Mouse (Mus musculus): ENCODE data around the gene Dtx3.
"Not testable (repeated sequence)": the region's sequence is repeated elsewhere in the genome, so short reads cannot be mapped to it uniquely, and the experiment has no call there.

Gene Dtx3

DNA sequence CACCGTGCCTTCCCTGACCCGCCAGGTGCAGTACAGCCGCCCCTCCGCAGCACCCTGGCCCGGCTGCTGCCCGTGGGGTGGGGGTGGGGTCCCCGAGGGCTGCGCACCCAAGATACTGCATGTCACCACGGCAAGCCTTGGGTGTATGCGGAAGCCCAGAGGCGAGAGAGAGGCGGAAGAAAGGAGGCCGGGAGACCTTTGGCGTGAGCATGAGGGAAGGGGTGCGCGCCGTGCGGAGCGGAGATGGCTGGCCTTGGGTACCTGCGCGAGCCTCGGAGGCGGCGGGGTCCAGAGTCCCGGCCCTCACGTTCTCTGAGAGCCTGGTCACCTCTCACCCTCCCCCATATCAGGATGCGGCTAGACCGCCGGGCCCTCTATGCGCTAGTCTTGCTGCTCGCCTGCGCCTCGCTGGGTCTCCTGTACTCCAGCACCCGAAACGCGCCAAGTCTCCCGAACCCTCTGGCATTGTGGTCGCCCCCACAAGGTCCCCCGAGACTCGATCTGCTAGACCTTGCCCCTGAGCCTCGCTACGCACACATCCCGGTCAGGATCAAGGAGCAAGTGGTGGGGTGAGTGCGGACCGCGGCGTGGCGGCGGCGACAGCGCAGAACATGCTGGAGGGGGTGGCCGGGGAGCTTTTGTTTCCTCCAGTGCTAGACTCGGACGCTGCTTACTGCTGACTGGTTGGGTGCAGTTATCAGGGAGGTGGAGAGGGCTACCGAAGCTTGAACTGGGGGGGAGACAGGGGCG, 29.7 kb downstream of the Dtx3 start:
- no peak for DNase-seq (ENCODE audit: low spot score)

DNA sequence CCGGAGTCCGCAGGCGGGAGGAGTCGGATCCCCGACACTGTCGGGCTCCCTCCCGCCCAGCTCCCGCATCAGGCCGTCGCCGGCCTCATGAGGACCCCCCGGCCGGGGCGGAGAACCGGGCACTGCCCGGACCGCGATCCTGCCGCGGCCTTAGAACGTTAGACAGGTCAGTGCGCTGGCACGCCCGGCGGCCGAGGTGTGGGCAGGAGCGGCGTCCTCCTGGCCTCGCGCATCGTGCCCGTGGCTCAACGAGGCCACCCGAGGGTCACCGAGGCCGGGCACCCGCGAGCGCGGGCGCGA, 30.2 kb downstream of the Dtx3 start:
- DNase-seq (ENCODE audit: low spot score): no peak

DNA sequence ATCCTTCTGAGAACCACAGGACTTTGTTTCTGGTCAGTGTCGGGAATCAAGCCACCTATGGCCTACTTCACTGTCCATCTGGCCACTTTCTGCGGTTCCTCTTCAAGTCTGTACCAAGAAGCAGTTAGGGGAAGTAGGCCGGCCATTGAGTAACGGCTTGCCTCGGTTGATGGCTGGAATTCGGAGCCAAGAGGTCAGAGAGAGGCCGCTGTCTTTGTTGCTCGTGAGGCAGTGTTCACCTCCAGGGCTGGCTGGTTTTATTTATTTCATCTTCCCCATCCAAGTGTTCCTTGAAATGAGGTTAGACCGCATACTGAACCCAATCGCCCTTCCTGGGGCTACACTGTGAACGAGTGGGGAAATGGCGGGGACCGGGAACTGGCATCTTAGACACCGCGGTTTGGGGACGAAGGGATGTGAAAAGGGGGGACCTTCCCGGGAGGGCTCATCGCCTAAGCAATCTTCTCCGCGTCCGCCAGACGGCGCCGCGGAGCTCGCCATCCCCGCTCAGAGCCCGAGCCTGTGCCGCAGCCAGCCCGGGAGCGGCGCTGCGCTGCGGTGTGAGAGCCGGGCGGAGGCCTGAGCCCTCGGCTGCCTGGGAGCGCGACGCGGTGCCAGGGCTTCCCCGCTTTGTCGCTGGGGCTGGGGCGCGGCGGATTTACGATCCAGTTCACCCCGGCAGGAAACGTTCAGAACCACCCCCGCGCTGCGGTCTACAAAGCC, 30.7 kb downstream of the Dtx3 start, which contains the start of gene B4galnt1:
TSS of gene B4galnt1 (plus strand) at position 595 of the 723 bp plus-strand sequence.
- DNase-seq (ENCODE audit: low spot score): peak; percentile 73

DNA sequence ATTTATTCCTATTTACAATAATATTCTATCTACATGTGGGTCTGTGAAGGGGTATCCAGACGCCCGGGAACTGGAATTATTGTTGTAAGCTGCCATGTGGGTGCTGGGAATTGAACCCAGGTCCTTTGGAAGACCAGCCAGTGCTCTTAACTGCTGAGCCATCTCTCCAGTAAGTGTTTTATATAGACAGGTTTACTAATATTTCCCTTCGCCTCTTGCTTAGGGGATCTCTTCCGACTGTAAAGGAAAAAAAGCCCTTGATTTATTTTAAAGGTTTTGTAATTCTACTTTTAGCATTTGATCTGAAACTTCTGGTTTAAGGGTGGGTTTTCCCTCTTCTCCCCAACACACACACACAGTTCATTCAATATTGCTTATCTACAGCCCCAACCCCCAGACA, 31.3 kb downstream of the Dtx3 start:
- no peak for DNase-seq (ENCODE audit: low spot score)

DNA sequence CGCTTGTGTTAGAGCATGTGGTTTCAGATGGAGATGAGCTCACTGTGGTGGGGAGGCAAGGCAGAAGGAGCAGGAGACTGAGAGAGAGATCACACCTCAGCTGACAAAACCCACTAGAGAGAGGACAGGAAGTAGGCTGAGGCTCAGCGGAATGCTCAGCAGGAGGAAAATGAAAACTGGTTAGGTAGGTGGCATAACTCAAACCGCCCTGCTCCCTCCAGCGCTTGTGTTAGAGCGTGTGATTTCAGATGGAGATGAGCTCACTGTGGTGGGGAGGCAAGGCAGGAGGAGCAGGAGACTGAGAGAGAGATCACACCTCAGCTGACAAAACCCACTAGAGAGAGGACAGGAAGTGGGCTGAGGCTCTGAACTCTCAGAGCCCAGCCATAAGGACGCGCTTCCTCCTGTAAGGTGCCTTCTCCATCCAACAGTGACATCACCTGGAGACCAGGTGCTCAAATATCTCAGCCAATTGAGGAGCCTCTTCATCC, 32.7 kb downstream of the Dtx3 start:
- not testable (repeated sequence) for DNase-seq (ENCODE audit: low spot score)

DNA sequence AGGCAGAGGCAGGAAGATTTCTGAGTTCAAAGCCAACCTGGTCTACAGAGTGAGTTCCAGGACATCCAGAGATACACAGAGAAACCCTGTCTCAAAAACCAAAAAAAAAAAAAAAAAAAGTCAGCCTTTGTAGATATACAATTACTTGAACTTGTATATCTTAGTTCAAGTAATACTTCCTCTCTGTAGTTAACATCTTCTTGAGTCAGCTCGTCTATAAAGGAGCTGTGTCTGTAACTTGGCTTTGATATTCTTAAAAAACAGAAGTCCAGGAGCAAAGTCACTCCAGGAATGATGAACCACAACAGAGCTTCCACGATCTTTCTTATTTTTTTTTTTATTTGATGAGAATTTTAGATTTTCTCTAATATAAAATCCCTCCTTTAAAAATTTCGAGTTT, 34.8 kb downstream of the Dtx3 start:
- DNase-seq (ENCODE audit: low spot score): no peak

DNA sequence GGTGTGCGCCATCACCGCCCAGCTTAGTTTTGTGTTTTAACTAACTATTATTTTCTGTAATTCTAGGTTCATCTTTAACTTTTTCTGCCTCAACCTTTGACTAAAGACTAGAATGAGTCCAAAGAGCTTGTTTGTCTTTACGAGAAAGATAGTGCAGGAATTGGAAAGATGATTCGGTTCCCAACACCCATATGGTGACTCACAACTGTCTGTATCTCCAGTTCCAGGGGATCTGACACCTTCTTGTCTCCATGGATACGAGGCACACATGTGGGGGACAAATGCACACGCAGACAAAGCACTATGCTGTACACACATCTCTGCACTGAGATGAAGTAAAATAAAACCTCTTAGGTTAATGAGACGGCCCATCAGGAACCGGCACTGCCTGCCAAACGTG, 35.4 kb downstream of the Dtx3 start:
- DNase-seq (ENCODE audit: low spot score): no peak

DNA sequence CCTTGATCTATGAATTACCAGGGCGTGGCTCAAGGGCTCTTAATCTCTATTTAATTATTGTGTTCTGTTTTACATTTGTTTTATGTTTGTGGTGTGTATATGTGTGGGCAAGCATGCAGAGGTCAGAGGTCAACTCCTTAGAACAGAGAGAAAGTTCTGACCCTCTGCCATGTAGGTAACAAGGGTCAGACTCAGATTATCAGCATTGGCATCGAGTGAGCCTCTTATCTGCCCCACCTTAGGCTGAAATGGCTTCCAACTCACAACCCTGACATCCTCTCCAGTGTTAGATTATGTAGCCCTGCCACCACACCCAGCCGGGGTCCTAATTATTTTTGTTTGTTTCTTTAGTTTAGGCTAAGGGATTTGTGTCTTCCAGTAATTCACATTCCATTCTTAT, 37.1 kb downstream of the Dtx3 start:
- DNase-seq (ENCODE audit: low spot score): no peak

DNA sequence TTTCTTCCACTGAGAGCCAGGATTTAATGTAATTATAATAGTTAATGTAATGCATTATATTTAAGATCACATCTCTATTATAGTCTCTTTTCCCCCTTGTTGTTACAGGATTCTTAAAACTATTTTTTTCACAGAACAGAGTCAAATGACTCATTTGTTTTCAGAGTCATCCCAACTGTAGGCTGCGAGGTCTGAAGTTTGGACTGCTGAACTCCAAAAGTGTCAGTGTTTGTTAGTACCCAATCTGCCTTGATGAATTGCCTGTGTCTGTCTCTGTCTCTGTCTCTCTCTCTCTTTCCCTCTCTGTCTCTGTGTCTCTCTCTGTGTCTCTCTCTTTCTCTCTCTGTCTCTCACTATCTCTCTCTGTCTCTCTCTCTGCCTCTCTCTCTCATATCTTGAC, 39.0 kb downstream of the Dtx3 start:
- no peak for DNase-seq (ENCODE audit: low spot score)

DNA sequence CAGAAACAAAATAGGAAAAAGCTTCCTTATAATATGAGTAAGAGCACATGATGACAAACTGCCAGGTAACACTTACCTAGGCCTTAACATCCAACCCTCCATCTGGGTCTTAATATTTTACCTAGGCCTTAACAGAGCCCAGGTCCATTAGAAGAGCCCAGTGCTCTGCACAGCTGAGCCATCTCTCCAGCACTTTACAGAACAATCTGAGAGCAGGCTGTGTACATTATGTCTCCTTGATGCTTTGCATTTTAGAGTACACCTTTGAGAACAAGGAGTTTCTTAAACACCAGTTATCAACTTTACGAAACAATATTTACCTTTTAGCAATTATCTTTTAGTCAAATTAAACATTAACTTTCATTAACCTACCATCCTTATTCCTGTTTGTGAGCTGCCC, 39.4 kb downstream of the Dtx3 start:
- no peak for DNase-seq (ENCODE audit: low spot score)

DNA sequence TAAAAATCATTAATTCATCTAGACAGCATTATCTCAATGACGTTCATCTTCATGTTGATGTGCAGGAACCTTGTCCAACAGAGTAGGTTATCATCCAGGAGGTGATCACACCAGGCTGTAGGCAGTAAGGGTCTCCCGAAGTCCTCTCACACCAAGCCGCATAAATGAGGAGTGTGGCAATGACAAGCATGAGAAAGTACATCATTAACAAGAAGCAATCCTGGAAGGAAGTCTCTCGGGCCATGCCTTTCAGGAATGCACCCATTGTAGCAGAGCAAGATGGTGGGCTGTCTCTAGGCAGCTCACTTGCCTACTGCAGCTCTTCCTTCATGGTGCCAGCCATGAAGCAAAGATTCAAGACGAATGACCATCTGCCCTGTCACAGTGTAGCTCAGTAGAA, 40.9 kb downstream of the Dtx3 start:
- DNase-seq (ENCODE audit: low spot score): no peak

DNA sequence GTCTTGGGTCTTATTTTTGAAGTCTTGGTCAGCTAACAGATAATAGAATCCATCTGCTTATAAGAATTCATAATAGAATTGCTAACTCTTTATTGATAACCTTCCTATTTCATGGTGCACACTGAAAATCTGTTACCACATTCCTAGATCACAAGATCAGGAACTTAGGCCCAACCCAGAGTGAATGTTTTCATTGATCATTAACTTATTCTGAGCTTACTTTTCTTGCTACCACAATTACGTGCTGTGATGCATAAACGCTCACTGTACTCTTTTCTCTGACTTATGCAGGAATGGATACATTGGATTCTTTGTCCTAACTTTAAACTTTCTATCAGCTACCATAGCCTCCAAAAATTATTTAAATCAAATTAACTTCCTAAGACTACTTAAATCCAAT, 41.3 kb downstream of the Dtx3 start:
- no peak for DNase-seq (ENCODE audit: low spot score)

DNA sequence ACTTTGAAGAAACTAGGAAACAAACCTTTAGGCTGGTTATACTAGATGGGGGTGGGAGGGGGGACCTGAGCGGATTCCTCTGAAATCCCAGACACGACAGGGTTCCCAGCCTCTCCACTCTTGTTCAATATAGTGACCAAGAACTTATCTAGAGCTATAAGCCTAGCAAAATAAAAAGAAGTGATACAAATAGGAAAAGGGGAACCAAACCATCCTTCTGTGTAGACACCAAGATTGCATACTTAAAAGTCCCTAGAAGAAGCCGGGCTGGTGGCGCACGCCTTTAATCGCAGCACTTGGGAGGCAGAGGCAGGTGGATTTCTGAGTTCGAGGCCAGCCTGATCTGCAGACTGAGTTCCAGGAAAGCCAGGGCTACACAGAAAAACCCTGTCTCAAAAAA, 42.2 kb downstream of the Dtx3 start:
- no peak for DNase-seq (ENCODE audit: low spot score)

DNA sequence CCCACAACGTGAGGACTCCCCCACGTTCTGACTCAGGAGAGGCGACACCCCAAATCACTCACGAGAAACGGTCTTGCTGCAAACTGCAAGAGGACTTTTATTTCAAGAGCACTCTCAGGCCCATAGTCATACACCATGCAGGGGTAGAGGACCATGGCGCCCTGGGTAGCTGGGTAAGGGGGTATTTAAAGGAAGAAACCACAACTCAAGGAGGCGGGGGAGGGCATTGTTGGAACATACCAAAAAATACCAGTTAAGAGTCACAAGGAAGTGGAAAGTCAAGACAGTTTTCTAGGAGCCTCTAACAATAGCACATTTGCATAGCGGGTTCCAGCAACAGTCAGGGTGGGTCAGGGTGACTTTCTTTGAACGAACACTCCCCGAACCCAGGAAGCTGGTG, 43.0 kb downstream of the Dtx3 start:
- DNase-seq (ENCODE audit: low spot score): not testable (repeated sequence)

DNA sequence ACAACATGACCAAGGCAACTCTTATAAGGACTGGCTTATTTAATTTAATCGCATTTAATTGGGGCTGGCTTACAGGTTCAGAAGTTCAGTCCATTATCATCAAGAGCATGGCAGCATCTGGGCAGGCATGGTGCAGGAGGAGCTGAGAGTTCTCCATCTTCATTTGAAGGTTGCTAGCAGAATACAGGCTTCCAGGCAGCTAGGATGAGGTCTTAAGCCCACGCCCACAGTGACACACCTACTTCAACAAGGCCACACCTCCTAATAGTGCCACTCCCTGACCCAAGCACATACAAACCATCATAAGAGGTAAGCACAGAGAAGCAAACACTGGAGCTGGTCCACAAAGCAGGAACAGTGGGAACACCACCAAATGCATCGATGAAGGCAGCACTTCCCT, 44.3 kb downstream of the Dtx3 start:
- not testable (repeated sequence) for DNase-seq (ENCODE audit: low spot score)

DNA sequence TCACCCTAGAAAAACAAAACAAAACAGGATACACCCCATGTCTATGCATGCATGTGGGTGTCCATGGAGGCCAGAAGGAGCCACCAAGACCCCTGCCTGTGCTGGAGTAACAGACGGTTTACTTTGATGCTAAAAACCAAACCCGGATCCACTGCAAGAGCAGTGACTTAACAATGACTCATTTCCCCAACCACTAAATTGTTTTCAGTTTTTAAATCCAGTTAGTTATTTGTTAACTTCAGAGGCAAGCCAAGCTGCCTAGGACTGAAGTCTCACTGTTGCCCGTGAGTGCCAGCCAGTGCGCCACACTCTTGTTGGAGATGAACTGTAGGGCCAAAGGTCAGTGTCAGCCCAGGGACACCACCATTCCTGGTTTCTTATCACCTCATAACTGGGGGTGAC, 45.1 kb downstream of the Dtx3 start:
- DNase-seq (ENCODE audit: low spot score): no peak

DNA sequence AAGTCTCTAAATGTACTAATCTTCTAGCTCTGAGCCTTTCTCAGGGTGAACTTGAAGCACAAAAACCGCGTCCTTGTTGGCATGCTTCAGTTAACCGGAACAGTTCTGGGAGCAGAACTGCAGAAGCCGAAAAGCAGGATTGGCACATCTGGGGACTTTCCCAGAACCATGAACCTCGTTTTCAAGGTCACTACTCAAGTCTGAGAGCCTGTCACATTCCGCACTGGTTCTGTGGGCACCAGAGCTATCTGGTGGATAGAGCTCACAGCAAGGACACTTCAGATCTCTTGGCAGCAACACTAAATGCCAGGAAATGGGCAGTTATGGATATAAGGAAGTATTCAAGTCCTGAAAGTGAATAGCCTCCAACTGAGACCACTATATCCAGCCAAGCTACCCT, 48.4 kb downstream of the Dtx3 start:
- no peak for DNase-seq (ENCODE audit: low spot score)

DNA sequence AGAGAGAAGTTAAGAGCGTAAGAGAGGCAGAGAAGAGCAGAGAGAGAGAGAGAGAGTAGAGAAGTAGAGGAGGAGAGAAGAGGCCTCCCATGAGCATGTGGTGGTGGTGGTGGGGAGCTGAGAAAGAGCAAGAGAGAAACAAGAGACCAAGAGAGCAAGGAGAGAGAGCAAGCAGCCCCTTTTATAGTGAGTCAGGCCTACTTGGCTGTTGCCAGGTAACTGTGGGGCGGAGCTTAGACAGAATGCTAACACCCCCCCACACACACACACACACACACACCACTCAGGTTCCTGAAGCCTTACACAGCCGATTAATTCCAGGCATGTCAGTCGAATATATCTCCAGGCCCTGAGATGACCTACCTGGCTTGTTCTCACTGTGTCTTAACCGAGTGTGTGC, 50.2 kb downstream of the Dtx3 start:
- no peak for DNase-seq (ENCODE audit: low spot score)

DNA sequence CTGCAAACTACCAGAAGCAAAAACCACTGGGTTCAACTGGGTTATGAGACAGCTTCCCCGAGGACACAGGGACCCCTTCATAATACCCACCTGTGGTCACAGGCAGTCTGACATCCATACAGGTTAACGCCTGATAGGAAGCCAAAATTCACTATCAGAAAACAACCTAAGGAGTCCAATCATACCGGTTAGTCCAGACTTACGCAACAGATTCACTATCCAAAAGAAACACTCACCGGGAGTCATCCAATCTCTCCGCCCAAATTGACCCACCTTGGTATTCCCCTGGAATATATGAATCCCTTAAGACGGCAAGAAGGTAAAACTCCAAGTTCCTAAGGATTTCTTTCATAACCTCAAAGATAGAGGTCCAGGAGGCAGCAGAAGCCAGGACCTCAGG, 51.0 kb downstream of the Dtx3 start:
- DNase-seq (ENCODE audit: low spot score): no peak

DNA sequence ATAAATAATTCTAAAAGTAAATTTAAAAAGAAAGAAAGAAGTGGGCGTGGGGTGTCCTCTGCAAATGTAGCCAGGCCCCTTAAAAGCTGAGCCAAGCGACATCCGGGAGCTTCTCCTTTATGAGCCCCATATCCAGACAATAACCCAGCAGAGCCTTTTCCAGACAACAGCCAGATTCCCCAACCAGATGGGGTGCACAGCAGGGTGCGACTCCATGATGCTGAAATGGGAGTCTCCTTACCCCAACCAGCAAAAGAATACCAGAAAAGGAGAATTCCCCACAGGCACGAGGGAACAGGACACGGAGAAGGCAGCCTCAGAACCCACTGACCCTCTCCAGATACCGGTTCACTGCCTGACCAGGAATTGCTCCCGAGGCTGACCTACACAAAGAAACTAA, 52.3 kb downstream of the Dtx3 start:
- no peak for DNase-seq (ENCODE audit: low spot score)

DNA sequence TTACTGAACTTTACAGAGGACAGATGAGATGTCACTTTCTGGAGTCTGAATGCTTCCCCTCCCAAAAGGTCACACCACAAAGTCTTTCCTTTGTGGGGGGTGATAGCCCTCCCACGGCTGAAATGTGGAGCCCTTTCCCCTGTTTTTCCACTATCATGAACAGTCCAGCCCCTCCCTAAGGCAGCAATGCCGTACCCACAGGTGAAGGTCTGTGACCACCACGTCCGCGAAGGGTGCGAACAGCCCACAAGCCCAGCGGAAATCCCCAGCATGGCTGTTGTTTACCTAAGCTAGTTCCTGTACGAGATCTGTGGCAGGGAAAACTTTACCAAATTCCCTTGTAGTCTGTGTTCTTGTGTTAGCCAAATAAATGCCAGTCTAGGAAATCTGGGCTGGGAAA, 54.0 kb downstream of the Dtx3 start:
- DNase-seq (ENCODE audit: low spot score): no peak

DNA sequence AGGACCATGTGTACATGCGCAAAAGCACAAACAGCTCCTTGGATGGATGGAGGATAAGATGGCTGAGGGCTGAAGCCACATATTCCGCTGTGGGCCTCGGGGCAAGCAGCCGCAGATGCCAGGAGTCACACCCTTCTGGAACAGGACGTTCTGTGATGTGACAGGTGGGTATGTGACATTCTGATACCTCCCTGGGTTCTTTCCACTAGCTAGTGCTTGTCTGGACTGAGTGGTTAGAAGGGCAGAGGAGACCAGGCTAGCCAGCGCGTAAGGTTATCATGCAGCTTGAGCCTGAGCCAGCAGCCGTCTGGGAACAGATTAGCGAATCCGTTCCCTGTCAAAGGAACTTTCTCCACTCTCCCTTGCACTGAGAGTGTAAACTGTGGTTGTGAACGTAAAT, 54.6 kb downstream of the Dtx3 start:
- DNase-seq (ENCODE audit: low spot score): no peak
